Mouse (Mus musculus) heart, adult 2 months (tissue): ENCODE measurements around the gene Trpc4ap. TPM values are rescaled to one million over a fixed set of nuclear protein-coding genes. Genes with fewer than 3 reads are reported as not detected.

ENCODE experiments used
- DNase-seq, 2 experiments: peaks; one replicate each; pipeline ENCODE4 v3.0.0; 2021
- H3K27ac ChIP-seq: fragments of 200-600 bp; 2 replicates; pipeline ENCODE4 v1.8.1; 2022
- H3K27me3 ChIP-seq: fragments of 200-500 bp; 2 replicates; pipeline ENCODE4 v1.6.1; 2012; ENCODE audit warnings: mild to moderate bottlenecking, low read length, inconsistent platforms, mixed read lengths; ENCODE audit not compliant: control insufficient read depth, insufficient read depth
- H3K36me3 ChIP-seq: fragments of 200-500 bp; 2 replicates; pipeline ENCODE4 v1.6.1; 2012; ENCODE audit warnings: low read length, inconsistent platforms; ENCODE audit not compliant: control insufficient read depth, insufficient read depth
- H3K4me1 ChIP-seq: fragments of 200-500 bp; 2 replicates; pipeline ENCODE4 v1.6.1; 2011; ENCODE audit warnings: low read length; ENCODE audit not compliant: control insufficient read depth, insufficient read depth
- H3K4me3 ChIP-seq: fragments of 200-600 bp; 2 replicates; pipeline ENCODE4 v1.8.1; 2022
- H3K79me2 ChIP-seq: fragments of 200-500 bp; replicated peaks from 2 replicates; pipeline ENCODE4 v1.6.1; 2012; ENCODE audit warnings: mild to moderate bottlenecking, inconsistent platforms, low read length, moderate library complexity, mixed read lengths; ENCODE audit not compliant: control insufficient read depth, insufficient read depth
- H3K9ac ChIP-seq: fragments of 200-500 bp; 2 replicates; pipeline ENCODE4 v1.6.1; 2012; ENCODE audit warnings: low read depth, mild to moderate bottlenecking, control low read depth, inconsistent platforms, low read length, mixed read lengths
- CTCF ChIP-seq: fragments of 200-600 bp; IDR thresholded peaks from 2 replicates; pipeline ENCODE4 v1.8.1; 2022; ENCODE audit warnings: antibody characterized with exemption, mild to moderate bottlenecking, moderate library complexity
- EP300 ChIP-seq: fragments of 200-500 bp; IDR thresholded peaks from 2 replicates; pipeline ENCODE4 v1.6.1; 2011; ENCODE audit warnings: low read depth, low read length, control low read depth; ENCODE audit not compliant: insufficient read depth
- POLR2A ChIP-seq: fragments of 200-500 bp; IDR thresholded peaks from 2 replicates; pipeline ENCODE4 v1.6.1; 2011; ENCODE audit warnings: mild to moderate bottlenecking, low read depth, low read length, control low read depth; ENCODE audit not compliant: insufficient read depth
- WGBS: fragments of 180-500 bp; shearing (Covaris S2); methylation state at CpG from one replicate; pipeline ENCODE4 v1.1.7; 2018; 5-methylcytosine and 5-hydroxymethylcytosine counted together
- intact Hi-C: fragments of 180-260 bp; cut with DNase I; formaldehyde crosslinking; loops from one replicate; pipeline ENCODE4 v1.15.1; 2025
- microRNA-seq, 2 experiments: library from miRNA; unstranded; fragments of <30 nt; microRNA quantifications; one replicate each; pipeline ENCODE4 v1.2.0; 2021
- polyA plus RNA-seq: library from polyadenylated mRNA; depleted of rRNA; stranded (reverse); fragments of >200 nt; gene quantifications from 2 replicates; pipeline ENCODE4 v1.2.3, GENCODE M21; 2012; rRNA removed
- total RNA-seq, 2 experiments: library from RNA; stranded (reverse); gene quantifications; 2 replicates each; pipeline ENCODE4 v1.2.3; 2021

Trpc4ap gene
- total and polyA plus RNA-seq, 3 experiments = 77.0 to 95.6 (median 84.9) TPM

DNA sequence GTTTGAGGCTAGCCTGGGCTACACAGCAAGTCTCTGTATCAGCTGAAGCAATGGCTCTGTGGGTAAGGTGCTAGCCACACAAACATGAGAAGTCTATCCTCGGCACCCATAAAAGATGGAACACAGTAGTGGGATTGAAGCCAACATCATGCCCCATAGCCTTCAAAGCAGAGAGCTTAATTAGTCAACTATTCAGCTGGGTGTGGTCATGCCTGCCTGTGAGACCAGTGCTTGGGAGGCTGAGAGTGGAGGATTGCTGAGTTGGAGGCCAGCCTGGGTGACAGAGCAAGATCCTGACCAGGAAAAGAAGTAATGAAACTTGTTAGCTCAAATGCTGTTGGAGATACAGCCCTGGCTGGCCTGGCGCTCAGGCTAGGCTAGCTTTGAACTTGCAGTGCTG lies 101.3 kb downstream of the Trpc4ap start:
- H3K79me2 ChIP-seq = no peaks in the 10 kb centered on the region
- no peaks in the 10 kb centered on the region for H3K36me3 ChIP-seq
- TF ChIP-seq CTCF = no peak
- TF ChIP-seq POLR2A = no peak
- no peak for TF ChIP-seq EP300
- peaks cover 5% of the 10 kb centered on the region for H3K4me1 ChIP-seq
- intact Hi-C loops = no loop called here
- no peak overlapping the region for H3K9ac ChIP-seq
- H3K4me3 ChIP-seq = no peak overlapping the region
- WGBS = 97% methylated on average over 2 of the region's 2 CpGs
- no peaks in the 10 kb centered on the region for H3K27me3 ChIP-seq
- H3K27ac ChIP-seq = no peak overlapping the region
- no peak for DNase-seq

DNA sequence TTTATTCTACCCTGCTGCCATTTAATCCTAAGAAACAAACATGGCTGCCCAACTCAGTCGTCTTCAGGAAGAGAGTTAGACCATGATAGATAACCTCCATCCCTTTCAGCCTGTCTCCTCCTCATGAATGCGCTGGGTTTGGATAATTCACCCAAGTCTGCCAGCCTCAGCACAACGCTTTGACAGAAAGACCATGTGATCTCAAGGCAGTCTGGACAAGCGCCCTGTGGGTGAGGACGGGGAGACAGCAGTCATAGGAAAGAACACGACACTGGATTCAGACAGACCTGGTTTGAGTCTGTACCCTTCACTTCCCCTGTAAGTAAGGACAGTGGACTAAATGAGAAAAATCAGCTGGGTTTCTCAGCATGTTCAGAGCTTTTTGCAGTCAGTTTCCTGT lies 102.7 kb downstream of the Trpc4ap start:
- TF ChIP-seq POLR2A = no peak
- no peak for TF ChIP-seq CTCF
- no peak for TF ChIP-seq EP300
- no peaks in the 10 kb centered on the region for H3K36me3 ChIP-seq
- no peak overlapping the region for H3K27ac ChIP-seq
- 64% methylated on average over 6 of the region's 6 CpGs for WGBS
- no peak overlapping the region for H3K4me3 ChIP-seq
- DNase-seq = no peak
- H3K79me2 ChIP-seq = no peaks in the 10 kb centered on the region
- intact Hi-C loops = no loop called here
- H3K27me3 ChIP-seq = no peaks in the 10 kb centered on the region
- H3K9ac ChIP-seq = no peak overlapping the region
- peaks cover 5% of the 10 kb centered on the region for H3K4me1 ChIP-seq

DNA sequence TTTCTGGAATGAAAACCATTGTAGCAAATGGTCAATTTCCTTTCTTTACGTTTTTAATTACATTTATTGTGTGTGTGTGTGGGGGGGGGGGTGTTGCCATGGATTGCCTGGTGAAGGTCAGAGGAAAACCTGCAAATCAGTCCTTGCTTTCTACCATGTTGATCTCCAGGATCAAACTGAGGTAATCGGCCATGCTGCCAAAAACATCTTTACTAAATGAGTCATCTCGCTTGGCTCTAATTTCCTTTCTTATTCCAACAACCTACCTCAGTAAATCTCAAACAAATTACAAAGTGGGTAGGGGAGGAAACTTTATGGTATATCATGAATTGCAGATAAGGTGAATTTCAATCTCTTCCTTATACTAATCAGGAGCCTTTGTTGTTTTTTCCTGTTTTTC lies 104.0 kb downstream of the Trpc4ap start:
- DNase-seq = no peak
- no peak for TF ChIP-seq CTCF
- TF ChIP-seq POLR2A = no peak
- TF ChIP-seq EP300 = no peak
- no peak overlapping the region for H3K4me3 ChIP-seq

DNA sequence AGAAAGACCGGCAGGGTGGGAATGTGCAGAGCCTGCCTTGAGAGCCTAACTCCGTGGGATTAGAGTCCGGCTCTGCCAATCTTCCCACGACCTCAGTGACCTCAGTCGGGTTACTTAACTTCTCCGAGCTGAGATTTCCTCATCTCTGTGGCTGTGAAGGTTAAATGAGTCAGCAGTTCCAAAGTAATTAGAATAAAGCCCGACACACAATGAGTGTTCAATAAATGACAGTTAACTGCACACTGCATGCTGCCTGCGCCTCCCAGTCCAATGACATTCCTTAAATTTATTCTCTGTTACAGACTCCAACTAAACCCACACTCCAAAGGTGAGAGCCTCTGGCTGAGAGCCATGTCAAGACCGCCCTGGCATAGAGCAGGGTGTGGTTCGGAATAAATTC lies 106.7 kb downstream of the Trpc4ap start:
- DNase-seq = no peak
- H3K4me1 ChIP-seq = no peaks in the 10 kb centered on the region
- H3K79me2 ChIP-seq = no peaks in the 10 kb centered on the region
- 62% methylated on average over 10 of the region's 10 CpGs for WGBS
- TF ChIP-seq EP300 = no peak
- no peak for TF ChIP-seq CTCF
- no peak for TF ChIP-seq POLR2A
- intact Hi-C loops = no loop called here
- no peak overlapping the region for H3K4me3 ChIP-seq
- H3K27ac ChIP-seq = no peak overlapping the region
- H3K36me3 ChIP-seq = no peaks in the 10 kb centered on the region
- H3K9ac ChIP-seq = no peak overlapping the region
- no peaks in the 10 kb centered on the region for H3K27me3 ChIP-seq

More for the DNA sequence above, 104.0 kb downstream of the Trpc4ap start:
- Histone ChIP-seq H3K27me3 (no peaks in the 10 kb centered on the region), H3K79me2 (no peaks in the 10 kb centered on the region), H3K9ac (no peak overlapping the region), H3K36me3 (no peaks in the 10 kb centered on the region), H3K27ac (no peak overlapping the region), H3K4me1 (peaks cover 5% of the 10 kb centered on the region)
- intact Hi-C loops = no loop called here
- WGBS = 57% methylated on average over 3 of the region's 3 CpGs

DNA sequence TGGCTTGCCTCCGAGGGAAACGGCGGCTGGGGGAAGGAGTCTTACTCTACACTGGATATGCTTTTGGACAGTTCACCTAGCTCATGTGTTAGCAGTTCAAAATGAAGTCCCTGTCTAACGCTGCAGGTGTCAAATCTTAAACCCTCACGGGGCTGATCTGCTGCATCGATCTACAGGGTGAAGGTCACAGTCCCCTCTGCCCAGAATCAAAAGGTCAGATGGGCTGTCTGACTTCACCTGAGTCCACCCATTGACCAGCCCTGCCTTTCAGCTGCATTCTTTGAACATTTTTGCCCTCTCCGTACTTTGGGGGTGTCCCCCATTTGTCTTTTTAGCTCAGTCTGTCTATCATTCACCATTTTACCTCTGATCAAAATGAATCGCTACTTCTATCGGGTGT lies 107.1 kb downstream of the Trpc4ap start:
- TF ChIP-seq CTCF (no peak), POLR2A (no peak), EP300 (no peak)
- Histone ChIP-seq H3K27ac (no peak overlapping the region), H3K79me2 (no peaks in the 10 kb centered on the region), H3K4me1 (no peaks in the 10 kb centered on the region), H3K4me3 (no peak overlapping the region), H3K9ac (no peak overlapping the region), H3K27me3 (no peaks in the 10 kb centered on the region), H3K36me3 (no peaks in the 10 kb centered on the region)
- WGBS = 90% methylated on average over 9 of the region's 9 CpGs
- DNase-seq = no peak
- intact Hi-C loops = no loop called here

Small RNA genes within 50 kb of the gene (microRNA-seq; reads per million reads assigned to microRNA genes)
- 3,666 to 5,922 reads per million in 2 experiments for gene Mir499

Other genes starting within 250 kb of the Trpc4ap start
- 10 to 100 TPM; 20.5 to 22.9 TPM for gene Ncoa6, start 218.5 kb downstream of the Trpc4ap start, total RNA-seq
- 17.8 and 25.2 TPM in 2 replicates for gene Ncoa6, start 218.5 kb downstream of the Trpc4ap start, polyA plus RNA-seq
- gene Acss2, start 174.4 kb downstream of the Trpc4ap start, total RNA-seq = 10 to 100 TPM; 31.6 to 33.4 TPM
- gene Acss2, start 174.4 kb downstream of the Trpc4ap start, polyA plus RNA-seq = 39.8 and 59.2 TPM in 2 replicates
- under 1 TPM; 0.55 to 0.73 TPM for gene Ggt7, start 174.1 kb downstream of the Trpc4ap start, total RNA-seq
- 4.4 and 6.0 TPM in 2 replicates for gene Ggt7, start 174.1 kb downstream of the Trpc4ap start, polyA plus RNA-seq
- gene Gss, start 99.6 kb downstream of the Trpc4ap start, total RNA-seq = 10 to 100 TPM; 13.0 to 14.0 TPM
- 14.0 and 15.3 TPM in 2 replicates for gene Gss, start 99.6 kb downstream of the Trpc4ap start, polyA plus RNA-seq
- gene Myh7b, start 81.2 kb downstream of the Trpc4ap start, total RNA-seq = 10 to 100 TPM; 28.6 to 43.2 TPM
- gene Myh7b, start 81.2 kb downstream of the Trpc4ap start, polyA plus RNA-seq = 38.2 and 41.6 TPM in 2 replicates
- gene Edem2, start 37.1 kb upstream of the Trpc4ap start, total RNA-seq = 1 to 10 TPM; 6.0 to 6.4 TPM
- gene Edem2, start 37.1 kb upstream of the Trpc4ap start, polyA plus RNA-seq = 14.4 and 16.9 TPM in 2 replicates
- not detected for gene Gm17581, start 43.5 kb upstream of the Trpc4ap start, total RNA-seq
- not detected in 2 replicates for gene Gm17581, start 43.5 kb upstream of the Trpc4ap start, polyA plus RNA-seq
- 1 to 10 TPM; 3.0 to 4.8 TPM for gene Procr, start 58.7 kb upstream of the Trpc4ap start, total RNA-seq
- gene Procr, start 58.7 kb upstream of the Trpc4ap start, polyA plus RNA-seq = 2.0 and 2.4 TPM in 2 replicates
- not detected for gene Mmp24, start 83.0 kb upstream of the Trpc4ap start, total RNA-seq
- 0.06 TPM in 1 of 2 replicates, not detected in the other for gene Mmp24, start 83.0 kb upstream of the Trpc4ap start, polyA plus RNA-seq
- gene BC029722, start 127.0 kb upstream of the Trpc4ap start, total RNA-seq = 10 to 100 TPM; 25.4 to 28.9 TPM
- 41.0 and 43.7 TPM in 2 replicates for gene BC029722, start 127.0 kb upstream of the Trpc4ap start, polyA plus RNA-seq
- 10 to 100 TPM; 51.2 to 52.3 TPM for gene Eif6, start 134.5 kb upstream of the Trpc4ap start, total RNA-seq
- 40.1 and 51.4 TPM in 2 replicates for gene Eif6, start 134.5 kb upstream of the Trpc4ap start, polyA plus RNA-seq
- gene Fam83c, start 142.5 kb upstream of the Trpc4ap start, total RNA-seq = not detected
- not detected in 2 replicates for gene Fam83c, start 142.5 kb upstream of the Trpc4ap start, polyA plus RNA-seq
- gene Uqcc1, start 237.9 kb upstream of the Trpc4ap start, total RNA-seq = 100 to 1,000 TPM; 268 to 270 TPM
- 144 and 246 TPM in 2 replicates for gene Uqcc1, start 237.9 kb upstream of the Trpc4ap start, polyA plus RNA-seq
- gene Gm15557, start 248.3 kb upstream of the Trpc4ap start, total RNA-seq = not detected
- not detected in 2 replicates for gene Gm15557, start 248.3 kb upstream of the Trpc4ap start, polyA plus RNA-seq